Mouse (Mus musculus): Measurements from ENCODE around the gene Znrf2. TPM values are rescaled to one million over a fixed set of nuclear protein-coding genes. Genes with fewer than 3 reads are reported as not detected.

The Znrf2 gene
- polyA plus RNA-seq, 1 experiment, result not detected

DNA sequence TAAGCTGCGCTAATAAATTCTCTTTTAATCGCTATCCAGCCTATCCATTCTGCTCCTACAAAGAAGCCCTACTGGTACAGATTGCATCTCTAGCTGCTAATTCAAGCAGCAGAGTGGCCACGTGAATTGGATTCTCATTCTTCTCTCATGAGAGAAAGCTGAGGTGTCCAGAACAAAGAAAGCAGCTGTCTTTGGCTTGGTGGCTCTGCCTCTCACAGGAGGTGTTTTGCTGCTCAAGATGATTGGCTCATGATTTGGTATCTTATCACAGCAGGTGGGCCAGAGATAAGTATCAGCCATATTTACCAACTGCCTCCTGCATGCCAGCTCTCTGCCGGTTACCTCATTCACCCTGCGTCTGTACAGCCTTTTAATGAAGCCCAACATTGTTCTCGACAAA is 34.8 kb upstream of the Znrf2 start:
- no peak overlapping the region for H3K27ac ChIP-seq (ENCODE audit: insufficient read depth, low read depth, low read length)
- WGBS, result 69% methylated on average over 6 of the region's 6 CpGs
- no peak for TF ChIP-seq POLR2A (IDR thresholded peaks at IDR 0.05; ENCODE audit: insufficient read depth, low read depth, low read length)
- no peak for TF ChIP-seq CTCF (IDR thresholded peaks at IDR 0.05; ENCODE audit: insufficient read depth, low read depth, low read length)
- H3K4me3 ChIP-seq (ENCODE audit: insufficient read depth, low read depth, low read length), result no peak overlapping the region
- peaks cover 12% of the 10 kb centered on the region for H3K4me1 ChIP-seq (ENCODE audit: control insufficient read depth, insufficient read depth, low read length)

- Histone ChIP-seq H3K27ac (ENCODE audit: insufficient read depth, low read depth, low read length) (no peak overlapping the region), H3K4me3 (ENCODE audit: insufficient read depth, low read depth, low read length) (no peak overlapping the region), H3K4me1 (ENCODE audit: control insufficient read depth, insufficient read depth, low read length) (peaks cover 4% of the 10 kb centered on the region; the same call in 1 of the 2 replicates)
- WGBS, result 37% methylated on average over 5 of the region's 5 CpGs
- no peak for TF ChIP-seq POLR2A (IDR thresholded peaks at IDR 0.05; ENCODE audit: insufficient read depth, low read depth, low read length)
- no peak for TF ChIP-seq CTCF (IDR thresholded peaks at IDR 0.05; ENCODE audit: insufficient read depth, low read depth, low read length)
Measured at GRCm38 (mm10) chr6:54785098-54785730, 31.5 kb upstream of the Znrf2 start.

GRCm38 (mm10) chr6:54786766-54787165 is 29.9 kb upstream of the Znrf2 start:
- Histone ChIP-seq H3K27ac (ENCODE audit: insufficient read depth, low read depth, low read length) (no peak overlapping the region), H3K4me1 (ENCODE audit: control insufficient read depth, insufficient read depth, low read length) (peaks cover 4% of the 10 kb centered on the region; the same call in 1 of the 2 replicates), H3K4me3 (ENCODE audit: insufficient read depth, low read depth, low read length) (no peak overlapping the region)
- TF ChIP-seq CTCF (IDR thresholded peaks at IDR 0.05; ENCODE audit: insufficient read depth, low read depth, low read length), result no peak
- no peak for TF ChIP-seq POLR2A (IDR thresholded peaks at IDR 0.05; ENCODE audit: insufficient read depth, low read depth, low read length)
- 94% methylated on average over 5 of the region's 5 CpGs for WGBS

GRCm38 (mm10) chr6:54788493-54788892 is 28.2 kb upstream of the Znrf2 start:
- 43% methylated on average over 6 of the region's 6 CpGs for WGBS

GRCm38 (mm10) chr6:54789139-54789538 is 27.6 kb upstream of the Znrf2 start:
- no peak overlapping the region for H3K27ac ChIP-seq (ENCODE audit: insufficient read depth, low read depth, low read length)
- H3K4me1 ChIP-seq (ENCODE audit: control insufficient read depth, insufficient read depth, low read length), result peaks cover 4% of the 10 kb centered on the region; the same call in 1 of the 2 replicates
- 87% methylated on average over 4 of the region's 4 CpGs for WGBS
- TF ChIP-seq CTCF (IDR thresholded peaks at IDR 0.05; ENCODE audit: insufficient read depth, low read depth, low read length) (no peak), POLR2A (IDR thresholded peaks at IDR 0.05; ENCODE audit: insufficient read depth, low read depth, low read length) (no peak)
- H3K4me3 ChIP-seq (ENCODE audit: insufficient read depth, low read depth, low read length), result no peak overlapping the region

More at GRCm38 (mm10) chr6:54788493-54788892, 28.2 kb upstream of the Znrf2 start:
- H3K27ac ChIP-seq (ENCODE audit: insufficient read depth, low read depth, low read length), result no peak overlapping the region
- H3K4me1 ChIP-seq (ENCODE audit: control insufficient read depth, insufficient read depth, low read length), result peaks cover 4% of the 10 kb centered on the region; the same call in 1 of the 2 replicates
- TF ChIP-seq POLR2A (IDR thresholded peaks at IDR 0.05; ENCODE audit: insufficient read depth, low read depth, low read length) (no peak), CTCF (IDR thresholded peaks at IDR 0.05; ENCODE audit: insufficient read depth, low read depth, low read length) (no peak)
- no peak overlapping the region for H3K4me3 ChIP-seq (ENCODE audit: insufficient read depth, low read depth, low read length)

DNA sequence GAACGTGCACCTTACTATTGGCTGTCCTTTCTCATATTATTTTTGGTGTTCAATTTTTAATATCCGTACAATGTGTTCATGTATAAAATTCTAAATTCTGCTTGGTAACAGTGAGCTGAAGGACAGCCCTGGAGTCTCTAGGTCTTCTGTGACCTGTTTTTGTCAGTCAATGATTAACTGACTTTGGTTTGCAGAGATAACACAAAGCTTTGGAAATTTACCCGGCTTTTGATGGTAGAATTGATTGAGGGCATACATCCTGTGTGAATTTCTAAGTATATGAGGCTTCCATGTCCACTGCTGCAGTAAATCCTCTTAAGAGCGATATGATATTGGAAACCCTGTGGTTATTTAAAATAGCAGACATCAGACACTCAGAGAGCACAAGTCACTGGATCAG is 26.6 kb upstream of the Znrf2 start:
- H3K27ac ChIP-seq (ENCODE audit: insufficient read depth, low read depth, low read length), result no peak overlapping the region
- H3K4me1 ChIP-seq (ENCODE audit: control insufficient read depth, insufficient read depth, low read length), result peaks cover 3% of the 10 kb centered on the region; the same call in 1 of the 2 replicates
- TF ChIP-seq CTCF (IDR thresholded peaks at IDR 0.05; ENCODE audit: insufficient read depth, low read depth, low read length) (no peak), POLR2A (IDR thresholded peaks at IDR 0.05; ENCODE audit: insufficient read depth, low read depth, low read length) (no peak)
- no peak overlapping the region for H3K4me3 ChIP-seq (ENCODE audit: insufficient read depth, low read depth, low read length)
- WGBS, result 94% methylated on average over 4 of the region's 4 CpGs

DNA sequence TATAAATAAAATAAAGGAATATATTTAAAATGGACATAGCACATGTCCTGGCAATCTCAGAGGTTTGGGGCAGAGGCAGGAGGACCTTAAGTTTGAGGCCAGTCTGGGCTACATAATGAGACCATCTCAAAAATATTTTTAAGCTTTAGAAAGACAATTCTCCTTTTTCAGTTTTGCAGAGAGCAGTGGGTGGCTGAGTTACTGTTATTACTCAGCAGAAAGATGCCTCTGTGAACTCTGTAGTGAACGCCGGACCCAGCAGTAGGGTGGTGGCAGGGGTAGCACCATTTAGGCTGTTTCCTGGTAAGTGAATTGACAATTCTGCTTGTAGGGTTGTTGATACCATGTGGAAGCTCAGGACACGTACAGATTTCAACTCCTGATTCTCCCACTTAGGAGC is 22.9 kb upstream of the Znrf2 start:
- Histone ChIP-seq H3K4me3 (ENCODE audit: insufficient read depth, low read depth, low read length) (no peak overlapping the region), H3K4me1 (ENCODE audit: control insufficient read depth, insufficient read depth, low read length) (no peaks in the 10 kb centered on the region), H3K27ac (ENCODE audit: insufficient read depth, low read depth, low read length) (no peak overlapping the region)
- TF ChIP-seq POLR2A (IDR thresholded peaks at IDR 0.05; ENCODE audit: insufficient read depth, low read depth, low read length) (no peak), CTCF (IDR thresholded peaks at IDR 0.05; ENCODE audit: insufficient read depth, low read depth, low read length) (no peak)
- WGBS, result 93% methylated on average over 3 of the region's 3 CpGs

DNA sequence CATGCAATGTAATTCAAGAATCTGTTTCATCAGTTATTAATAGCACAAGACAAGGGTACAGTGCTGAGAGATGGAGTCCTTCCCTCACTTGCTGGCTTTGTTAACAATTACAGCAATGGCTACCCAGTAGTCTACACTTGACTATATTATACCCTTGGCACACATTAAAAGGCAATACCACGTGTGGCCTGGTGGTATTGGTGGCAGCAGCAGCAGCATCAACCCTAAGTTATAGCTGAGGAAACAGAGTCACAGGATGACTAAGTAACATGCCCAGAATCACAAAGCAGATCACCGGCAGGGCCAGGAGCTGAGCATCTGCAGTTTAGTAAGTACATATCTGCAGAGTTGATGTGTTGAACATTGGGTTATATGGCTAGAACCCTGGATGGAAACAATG is 22.3 kb upstream of the Znrf2 start:
- Histone ChIP-seq H3K4me3 (ENCODE audit: insufficient read depth, low read depth, low read length) (no peak overlapping the region), H3K27ac (ENCODE audit: insufficient read depth, low read depth, low read length) (no peak overlapping the region), H3K4me1 (ENCODE audit: control insufficient read depth, insufficient read depth, low read length) (no peaks in the 10 kb centered on the region)
- 70% methylated on average over 2 of the region's 2 CpGs for WGBS
- no peak for TF ChIP-seq CTCF (IDR thresholded peaks at IDR 0.05; ENCODE audit: insufficient read depth, low read depth, low read length)
- TF ChIP-seq POLR2A (IDR thresholded peaks at IDR 0.05; ENCODE audit: insufficient read depth, low read depth, low read length), result no peak

GRCm38 (mm10) chr6:54794991-54795390 is 21.7 kb upstream of the Znrf2 start:
- Histone ChIP-seq H3K4me3 (ENCODE audit: insufficient read depth, low read depth, low read length) (no peak overlapping the region), H3K4me1 (ENCODE audit: control insufficient read depth, insufficient read depth, low read length) (no peaks in the 10 kb centered on the region), H3K27ac (ENCODE audit: insufficient read depth, low read depth, low read length) (no peak overlapping the region)
- TF ChIP-seq CTCF (IDR thresholded peaks at IDR 0.05; ENCODE audit: insufficient read depth, low read depth, low read length) (no peak), POLR2A (IDR thresholded peaks at IDR 0.05; ENCODE audit: insufficient read depth, low read depth, low read length) (no peak)
- WGBS, result 91% methylated on average over 5 of the region's 5 CpGs

Data from olfactory bulb, adult 2 months (tissue).